Mouse (Mus musculus): ENCODE data around the gene Atp6v1a. TPM values are rescaled to one million over a fixed set of nuclear protein-coding genes. Genes with fewer than 3 reads are reported as not detected.

The Atp6v1a gene
- polyA plus RNA-seq, 1 experiment = 87.7 TPM

- H3K9ac ChIP-seq (ENCODE audit: low read depth, poor library complexity, severe bottlenecking) = no peak overlapping the region
- TF ChIP-seq CTCF (IDR thresholded peaks at IDR 0.05; ENCODE audit: low read depth, low read length) (peak; percentile 42), POLR2A (IDR thresholded peaks at IDR 0.05; ENCODE audit: insufficient read depth, low read length) (no peak)
- peaks cover 27% of the 10 kb centered on the region for H3K36me3 ChIP-seq (ENCODE audit: control insufficient read depth, insufficient read depth, low read length, poor library complexity, severe bottlenecking)
Observed at GRCm38 (mm10) chr16:44103806-44104766, 35.4 kb downstream of the Atp6v1a start.

GRCm38 (mm10) chr16:44102925-44103324, 36.6 kb downstream of the Atp6v1a start:
- Histone ChIP-seq H3K9me3 (replicated peaks; ENCODE audit: control insufficient read depth, insufficient read depth, low read length, poor library complexity, severe bottlenecking) (no peaks in the 10 kb centered on the region), H3K36me3 (ENCODE audit: control insufficient read depth, insufficient read depth, low read length, poor library complexity, severe bottlenecking) (peaks cover 30% of the 10 kb centered on the region), H3K9ac (ENCODE audit: low read depth, poor library complexity, severe bottlenecking) (no peak overlapping the region), H3K27me3 (ENCODE audit: control insufficient read depth, insufficient read depth, low read length, poor library complexity, severe bottlenecking) (no peaks in the 10 kb centered on the region), H3K4me1 (ENCODE audit: control insufficient read depth, insufficient read depth, low read length) (no peaks in the 10 kb centered on the region), H3K4me3 (ENCODE audit: low read depth, low read length) (no peak overlapping the region), H3K27ac (ENCODE audit: insufficient read depth, low read length) (no peak overlapping the region)
- no peak for TF ChIP-seq EP300 (IDR thresholded peaks at IDR 0.05; ENCODE audit: insufficient read depth, low read depth, low read length)
- TF ChIP-seq CTCF (IDR thresholded peaks at IDR 0.05; ENCODE audit: low read depth, low read length) = no peak
- no peak for TF ChIP-seq POLR2A (IDR thresholded peaks at IDR 0.05; ENCODE audit: insufficient read depth, low read length)

More at GRCm38 (mm10) chr16:44103806-44104766, 35.4 kb downstream of the Atp6v1a start:
- Histone ChIP-seq H3K4me3 (ENCODE audit: low read depth, low read length) (no peak overlapping the region), H3K27ac (ENCODE audit: insufficient read depth, low read length) (no peak overlapping the region), H3K4me1 (ENCODE audit: control insufficient read depth, insufficient read depth, low read length) (no peaks in the 10 kb centered on the region), H3K27me3 (ENCODE audit: control insufficient read depth, insufficient read depth, low read length, poor library complexity, severe bottlenecking) (no peaks in the 10 kb centered on the region), H3K9me3 (replicated peaks; ENCODE audit: control insufficient read depth, insufficient read depth, low read length, poor library complexity, severe bottlenecking) (no peaks in the 10 kb centered on the region)

- Histone ChIP-seq H3K9me3 (replicated peaks; ENCODE audit: control insufficient read depth, insufficient read depth, low read length, poor library complexity, severe bottlenecking) (no peaks in the 10 kb centered on the region), H3K4me3 (ENCODE audit: low read depth, low read length) (no peak overlapping the region), H3K27ac (ENCODE audit: insufficient read depth, low read length) (peak overlapping the region; percentile 41), H3K36me3 (ENCODE audit: control insufficient read depth, insufficient read depth, low read length, poor library complexity, severe bottlenecking) (peaks cover 23% of the 10 kb centered on the region), H3K9ac (ENCODE audit: low read depth, poor library complexity, severe bottlenecking) (no peak overlapping the region), H3K27me3 (ENCODE audit: control insufficient read depth, insufficient read depth, low read length, poor library complexity, severe bottlenecking) (no peaks in the 10 kb centered on the region), H3K4me1 (ENCODE audit: control insufficient read depth, insufficient read depth, low read length) (no peaks in the 10 kb centered on the region)
- TF ChIP-seq EP300 (IDR thresholded peaks at IDR 0.05; ENCODE audit: insufficient read depth, low read depth, low read length) = no peak
- no peak for TF ChIP-seq CTCF (IDR thresholded peaks at IDR 0.05; ENCODE audit: low read depth, low read length)
- no peak for TF ChIP-seq POLR2A (IDR thresholded peaks at IDR 0.05; ENCODE audit: insufficient read depth, low read length)
Observed at GRCm38 (mm10) chr16:44101181-44101710, 38.3 kb downstream of the Atp6v1a start.

GRCm38 (mm10) chr16:44099377-44099776, 40.1 kb downstream of the Atp6v1a start:
- Histone ChIP-seq H3K36me3 (ENCODE audit: control insufficient read depth, insufficient read depth, low read length, poor library complexity, severe bottlenecking) (peaks cover 27% of the 10 kb centered on the region), H3K9ac (ENCODE audit: low read depth, poor library complexity, severe bottlenecking) (no peak overlapping the region), H3K4me3 (ENCODE audit: low read depth, low read length) (no peak overlapping the region), H3K27ac (ENCODE audit: insufficient read depth, low read length) (no peak overlapping the region), H3K4me1 (ENCODE audit: control insufficient read depth, insufficient read depth, low read length) (no peaks in the 10 kb centered on the region), H3K27me3 (ENCODE audit: control insufficient read depth, insufficient read depth, low read length, poor library complexity, severe bottlenecking) (no peaks in the 10 kb centered on the region), H3K9me3 (replicated peaks; ENCODE audit: control insufficient read depth, insufficient read depth, low read length, poor library complexity, severe bottlenecking) (no peaks in the 10 kb centered on the region)
- TF ChIP-seq POLR2A (IDR thresholded peaks at IDR 0.05; ENCODE audit: insufficient read depth, low read length) = no peak
- no peak for TF ChIP-seq EP300 (IDR thresholded peaks at IDR 0.05; ENCODE audit: insufficient read depth, low read depth, low read length)
- no peak for TF ChIP-seq CTCF (IDR thresholded peaks at IDR 0.05; ENCODE audit: low read depth, low read length)

- no peaks in the 10 kb centered on the region for H3K9me3 ChIP-seq (replicated peaks; ENCODE audit: control insufficient read depth, insufficient read depth, low read length, poor library complexity, severe bottlenecking)
- H3K27ac ChIP-seq (ENCODE audit: insufficient read depth, low read length) = no peak overlapping the region
- peaks cover 41% of the 10 kb centered on the region for H3K36me3 ChIP-seq (ENCODE audit: control insufficient read depth, insufficient read depth, low read length, poor library complexity, severe bottlenecking)
- TF ChIP-seq POLR2A (IDR thresholded peaks at IDR 0.05; ENCODE audit: insufficient read depth, low read length) = no peak
- no peak for TF ChIP-seq CTCF (IDR thresholded peaks at IDR 0.05; ENCODE audit: low read depth, low read length)
- TF ChIP-seq EP300 (IDR thresholded peaks at IDR 0.05; ENCODE audit: insufficient read depth, low read depth, low read length) = no peak
- H3K9ac ChIP-seq (ENCODE audit: low read depth, poor library complexity, severe bottlenecking) = no peak overlapping the region
- H3K4me3 ChIP-seq (ENCODE audit: low read depth, low read length) = no peak overlapping the region
- H3K27me3 ChIP-seq (ENCODE audit: control insufficient read depth, insufficient read depth, low read length, poor library complexity, severe bottlenecking) = no peaks in the 10 kb centered on the region
- H3K4me1 ChIP-seq (ENCODE audit: control insufficient read depth, insufficient read depth, low read length) = no peaks in the 10 kb centered on the region
Observed at GRCm38 (mm10) chr16:44087650-44088049, 51.9 kb downstream of the Atp6v1a start.

Data from ES-Bruce4 (cell line).